Mouse (Mus musculus) liver, embryonic 14.5 days (tissue): ENCODE measurements around the gene Stx8. TPM values are rescaled to one million over a fixed set of nuclear protein-coding genes. Genes with fewer than 3 reads are reported as not detected.

Experiments
- ATAC-seq: fragments of 200-750 bp; cut with Nextera tagmentation; 2 replicates; pipeline ENCODE4 v1.8.0; 2017; ENCODE audit warnings: moderate number of reproducible peaks, mild to moderate bottlenecking, moderate library complexity; ENCODE audit not compliant: insufficient read depth
- DNase-seq, 3 experiments: peaks; one replicate each; pipeline ENCODE4 v3.0.0-alpha.2; 2012 to 2013; ENCODE audit warnings: low read depth in 3 of 3, low spot score in 3 of 3
- H3K27ac ChIP-seq: fragments of 300-500 bp; sonication (generic); 2 replicates; pipeline ENCODE4 v1.5.1; 2014; ENCODE audit warnings: moderate library complexity, mild to moderate bottlenecking, control low read depth, inconsistent platforms
- H3K27me3 ChIP-seq: fragments of 300-500 bp; sonication (generic); 2 replicates; pipeline ENCODE4 v1.6.1; 2014; ENCODE audit warnings: mild to moderate bottlenecking, low read length, moderate library complexity; ENCODE audit not compliant: control insufficient read depth, insufficient read depth
- H3K36me3 ChIP-seq: fragments of 300-500 bp; sonication (generic); replicated peaks from 2 replicates; pipeline ENCODE4 v1.6.1; 2014; ENCODE audit warnings: low read depth; ENCODE audit not compliant: control insufficient read depth, insufficient read depth
- H3K4me1 ChIP-seq, 2 experiments: fragments of 200-500 bp in 1 of 2; fragments of 300-500 bp in 1 of 2; sonication (generic) in 1 of 2; replicated peaks; 2 replicates each; pipeline ENCODE4 v1.6.1; 2012 to 2014; ENCODE audit warnings: antibody characterized with exemption in 1 of 2, inconsistent platforms in 1 of 2, low read length in 1 of 2; ENCODE audit not compliant: control insufficient read depth in 2 of 2, insufficient read depth in 2 of 2
- H3K4me2 ChIP-seq: fragments of 300-500 bp; sonication (generic); 2 replicates; pipeline ENCODE4 v1.6.1; 2014; ENCODE audit warnings: low read depth, mild to moderate bottlenecking, control low read depth, moderate library complexity
- H3K4me3 ChIP-seq, 2 experiments: fragments of 200-500 bp in 1 of 2; fragments of 300-500 bp in 1 of 2; sonication (generic) in 1 of 2; 2 replicates each; pipeline ENCODE4 v1.5.1; 2012 to 2014; ENCODE audit warnings: low read depth in 2 of 2, low read length in 2 of 2, mild to moderate bottlenecking in 2 of 2, control low read depth in 1 of 2, inconsistent platforms in 1 of 2, moderate library complexity in 1 of 2; ENCODE audit not compliant: insufficient read depth in 1 of 2
- H3K9ac ChIP-seq: fragments of 300-500 bp; sonication (generic); replicated peaks from 2 replicates; pipeline ENCODE4 v1.6.1; 2014; ENCODE audit warnings: mild to moderate bottlenecking, control low read depth, moderate library complexity
- H3K9me3 ChIP-seq: fragments of 300-500 bp; sonication (generic); 2 replicates; pipeline ENCODE4 v1.6.1; 2016; ENCODE audit warnings: low read length, mixed read lengths; ENCODE audit not compliant: control insufficient read depth
- CTCF ChIP-seq: IDR thresholded peaks from 2 replicates; pipeline ENCODE4 v1.5.1; 2016; ENCODE audit warnings: antibody characterized with exemption, low read depth, control low read depth
- EP300 ChIP-seq: IDR thresholded peaks from 2 replicates; pipeline ENCODE4 v1.6.1; 2016; ENCODE audit warnings: antibody characterized with exemption, low read depth
- WGBS: fragments of 180-500 bp; shearing (Covaris S2); extraction: QIAGEN DNeasy Blood & Tissue Kit; methylation state at CpG from one replicate; pipeline ENCODE4 v1.1.7; 2014; ENCODE audit not compliant: insufficient replicate concordance; 5-methylcytosine and 5-hydroxymethylcytosine counted together
- polyA plus RNA-seq, 2 experiments: library from polyadenylated mRNA; depleted of rRNA in 1 of 2; stranded (reverse) in 1 of 2; unstranded in 1 of 2; fragments of >200 nt; fragmentation: Nextera tagmentation in 1 of 2; extraction: Ambion mirVana in 1 of 2; gene quantifications; 2 replicates each; pipeline versions ENCODE4 v1.2.1 to v1.2.3; 2012 to 2014

Gene Stx8
- polyA plus RNA-seq, 2 experiments: 8.1 to 24.5 TPM

GRCm38 (mm10) chr11:68114202-68114601, 148.2 kb downstream of the Stx8 start:
- WGBS: 53% methylated on average over 6 of the region's 6 CpGs
- no peaks in the 10 kb centered on the region for H3K9me3 ChIP-seq
- ATAC-seq (no peak), DNase-seq (no peak)
- no peaks in the 10 kb centered on the region for H3K4me1 ChIP-seq
- no peak overlapping the region for H3K4me3 ChIP-seq
- no peak overlapping the region for H3K9ac ChIP-seq
- H3K36me3 ChIP-seq: no peaks in the 10 kb centered on the region
- H3K4me2 ChIP-seq: no peak overlapping the region
- TF ChIP-seq EP300 (no peak), CTCF (peak; percentile 31)
- H3K27me3 ChIP-seq: no peaks in the 10 kb centered on the region
- H3K27ac ChIP-seq: no peak overlapping the region

- no peaks in the 10 kb centered on the region for H3K4me1 ChIP-seq
- H3K27ac ChIP-seq: no peak overlapping the region
- TF ChIP-seq CTCF (no peak), EP300 (no peak)
- H3K36me3 ChIP-seq: no peaks in the 10 kb centered on the region
- H3K4me3 ChIP-seq: no peak overlapping the region
- H3K9ac ChIP-seq: no peak overlapping the region
- WGBS: 33% methylated on average over 4 of the region's 4 CpGs
- DNase-seq: no peak
- H3K27me3 ChIP-seq: no peaks in the 10 kb centered on the region
- H3K9me3 ChIP-seq: no peaks in the 10 kb centered on the region
- no peak for ATAC-seq
- H3K4me2 ChIP-seq: no peak overlapping the region
These were observed 150.2 kb downstream of the Stx8 start for GRCm38 (mm10) chr11:68116157-68116556.

GRCm38 (mm10) chr11:68117878-68118660, 152.1 kb downstream of the Stx8 start:
- H3K4me3 ChIP-seq: no peak overlapping the region
- no peaks in the 10 kb centered on the region for H3K4me1 ChIP-seq
- ATAC-seq: no peak
- H3K27me3 ChIP-seq: no peaks in the 10 kb centered on the region
- no peaks in the 10 kb centered on the region for H3K9me3 ChIP-seq
- H3K9ac ChIP-seq: no peak overlapping the region
- no peaks in the 10 kb centered on the region for H3K36me3 ChIP-seq
- WGBS: 73% methylated on average over 10 of the region's 10 CpGs
- DNase-seq: no peak
- TF ChIP-seq EP300 (no peak), CTCF (no peak)
- H3K4me2 ChIP-seq: no peak overlapping the region
- no peak overlapping the region for H3K27ac ChIP-seq

GRCm38 (mm10) chr11:68118679-68119078, 152.7 kb downstream of the Stx8 start:
- ATAC-seq: no peak
- 68% methylated on average over 4 of the region's 4 CpGs for WGBS

GRCm38 (mm10) chr11:68119136-68119535, 153.1 kb downstream of the Stx8 start:
- 47% methylated on average over 13 of the region's 13 CpGs for WGBS
- Histone ChIP-seq H3K36me3 (no peaks in the 10 kb centered on the region), H3K27ac (no peak overlapping the region), H3K9ac (no peak overlapping the region), H3K4me3 (no peak overlapping the region), H3K4me2 (no peak overlapping the region), H3K27me3 (no peaks in the 10 kb centered on the region), H3K4me1 (no peaks in the 10 kb centered on the region), H3K9me3 (no peaks in the 10 kb centered on the region)
- DNase-seq (no peak), ATAC-seq (no peak)
- TF ChIP-seq EP300: no peak
- TF ChIP-seq CTCF: no peak

More at GRCm38 (mm10) chr11:68118679-68119078, 152.7 kb downstream of the Stx8 start:
- Histone ChIP-seq H3K36me3 (no peaks in the 10 kb centered on the region), H3K4me3 (no peak overlapping the region), H3K9ac (no peak overlapping the region), H3K27ac (no peak overlapping the region), H3K9me3 (no peaks in the 10 kb centered on the region), H3K4me2 (no peak overlapping the region), H3K4me1 (no peaks in the 10 kb centered on the region), H3K27me3 (no peaks in the 10 kb centered on the region)
- TF ChIP-seq EP300 (no peak), CTCF (no peak)
- DNase-seq: no peak
